Mouse (Mus musculus): ENCODE data around the gene Kctd21. TPM values are rescaled to one million over a fixed set of nuclear protein-coding genes. Genes with fewer than 3 reads are reported as not detected.

Kctd21 gene
- polyA plus RNA-seq (2012; ENCODE audit: insufficient read depth, insufficient read length, low replicate concordance, missing spikeins) = not detected in 2 replicates

DNA sequence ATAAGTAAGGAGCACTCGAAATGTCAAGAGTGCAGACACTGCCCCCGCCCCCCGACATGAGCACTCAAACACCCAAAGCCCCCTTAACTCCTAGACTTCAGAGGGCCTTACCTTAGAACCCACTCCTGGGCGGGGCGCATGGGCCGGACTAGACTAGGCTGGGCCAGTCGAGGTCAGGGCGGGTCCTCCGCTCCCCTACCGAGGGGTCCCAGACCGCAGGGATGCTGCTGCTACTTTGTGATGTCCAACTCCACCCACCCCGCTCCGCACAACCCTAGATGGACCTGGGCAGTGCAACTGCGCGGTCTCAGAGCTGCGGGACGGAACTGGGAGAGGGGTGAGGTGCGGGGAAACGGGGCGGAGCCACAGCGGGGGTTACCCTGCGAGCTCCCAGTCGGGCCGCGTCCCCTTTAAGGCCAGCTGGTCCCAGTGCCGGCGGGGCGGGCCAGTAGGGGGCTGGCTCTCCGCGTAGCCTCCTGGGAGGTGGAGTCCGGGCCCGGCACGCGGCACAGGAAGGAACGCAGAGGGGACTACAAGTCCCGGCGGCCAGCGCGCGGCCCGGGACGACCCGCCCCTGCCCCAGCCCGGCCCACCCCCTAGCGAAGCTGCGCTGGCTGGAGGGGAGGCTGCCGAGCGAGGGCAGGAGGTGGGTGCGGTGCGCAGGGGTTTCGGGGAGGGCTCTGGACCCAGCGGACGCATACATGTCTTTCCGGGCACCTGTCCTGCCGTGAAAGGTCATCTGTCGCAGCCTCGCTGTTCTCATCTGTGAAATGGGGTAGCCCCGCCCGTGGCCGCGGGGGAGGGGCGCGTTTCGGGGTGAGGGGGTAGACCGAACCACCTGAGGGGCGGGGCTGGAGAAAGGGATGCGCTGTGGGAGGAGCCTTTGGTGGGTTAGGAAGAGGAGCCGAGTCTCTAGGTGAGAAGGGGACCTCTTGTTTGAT lies at the start of gene Kctd21, which contains the start of gene Usp35:
Gene Kctd21, plus strand, starts transcription at position 602 of the 941 bp plus-strand sequence.
Gene Usp35, minus strand, starts transcription at position 295 of the 941 bp plus-strand sequence.
- TF ChIP-seq CTCF (IDR thresholded peaks at IDR 0.05; ENCODE audit: insufficient read depth, low read depth, low read length) = no peak
- TF ChIP-seq POLR2A (IDR thresholded peaks at IDR 0.05; ENCODE audit: insufficient read depth, low read depth, low read length) = peak; percentile 58; the same call in 1 of the 2 replicates
- Histone ChIP-seq H3K27ac (ENCODE audit: insufficient read depth, low read depth, low read length) (no peak within 1 kb of the TSS), H3K4me1 (ENCODE audit: control insufficient read depth, insufficient read depth, low read length) (peaks cover 36% of the 10 kb centered on the region), H3K4me3 (ENCODE audit: insufficient read depth, low read depth, low read length) (peak within 1 kb of the TSS; percentile 96)
- WGBS = under 1% methylated on average over 68 of the region's 68 CpGs

DNA sequence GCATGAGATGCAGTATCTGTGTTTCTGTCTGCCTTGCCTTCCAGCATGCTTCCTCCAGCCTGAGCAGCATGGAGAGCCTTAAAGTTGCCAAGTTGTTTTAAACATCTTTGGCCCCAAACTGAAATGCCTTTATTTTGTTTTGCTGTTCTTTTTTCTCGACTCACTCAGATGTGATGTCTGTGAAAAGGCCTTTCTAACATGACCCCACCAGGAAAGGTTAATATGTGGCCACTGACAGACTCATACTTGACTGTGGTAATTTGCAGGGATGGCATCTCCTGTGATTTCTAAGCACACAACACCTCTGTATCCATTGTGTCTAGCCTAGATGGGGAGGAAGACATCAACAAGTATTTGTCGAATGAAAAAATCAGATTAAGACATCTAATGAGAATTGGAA lies 35.1 kb upstream of the Kctd21 start:
- WGBS = 51% methylated on average over 2 of the region's 2 CpGs
- TF ChIP-seq CTCF (IDR thresholded peaks at IDR 0.05; ENCODE audit: insufficient read depth, low read depth, low read length) (no peak), POLR2A (IDR thresholded peaks at IDR 0.05; ENCODE audit: insufficient read depth, low read depth, low read length) (no peak)
- Histone ChIP-seq H3K27ac (ENCODE audit: insufficient read depth, low read depth, low read length) (no peak overlapping the region), H3K4me3 (ENCODE audit: insufficient read depth, low read depth, low read length) (no peak overlapping the region), H3K4me1 (ENCODE audit: control insufficient read depth, insufficient read depth, low read length) (no peaks in the 10 kb centered on the region)

DNA sequence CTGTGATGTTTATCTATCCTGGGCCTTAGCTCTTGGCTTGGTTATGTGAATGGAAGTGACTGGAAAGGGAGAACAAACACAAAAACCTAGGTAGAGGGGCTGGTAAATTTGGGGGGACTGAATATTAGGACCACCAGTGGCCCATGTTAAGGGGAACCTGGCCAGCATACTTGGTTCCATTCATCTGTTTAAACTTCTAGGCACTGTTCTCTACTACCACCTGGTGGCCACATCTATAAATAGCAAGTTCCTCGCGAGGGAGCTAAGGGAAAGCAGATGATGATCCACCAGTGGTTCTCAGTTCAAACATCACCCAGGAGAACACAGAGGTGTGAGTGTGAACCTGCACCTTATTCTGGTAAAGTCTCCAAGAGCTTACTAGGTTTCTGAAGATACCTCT lies 34.7 kb upstream of the Kctd21 start:
- Histone ChIP-seq H3K27ac (ENCODE audit: insufficient read depth, low read depth, low read length) (no peak overlapping the region), H3K4me1 (ENCODE audit: control insufficient read depth, insufficient read depth, low read length) (no peaks in the 10 kb centered on the region), H3K4me3 (ENCODE audit: insufficient read depth, low read depth, low read length) (no peak overlapping the region)
- 0% methylated on average over 2 of the region's 2 CpGs for WGBS
- TF ChIP-seq POLR2A (IDR thresholded peaks at IDR 0.05; ENCODE audit: insufficient read depth, low read depth, low read length) (no peak), CTCF (IDR thresholded peaks at IDR 0.05; ENCODE audit: insufficient read depth, low read depth, low read length) (no peak)

DNA sequence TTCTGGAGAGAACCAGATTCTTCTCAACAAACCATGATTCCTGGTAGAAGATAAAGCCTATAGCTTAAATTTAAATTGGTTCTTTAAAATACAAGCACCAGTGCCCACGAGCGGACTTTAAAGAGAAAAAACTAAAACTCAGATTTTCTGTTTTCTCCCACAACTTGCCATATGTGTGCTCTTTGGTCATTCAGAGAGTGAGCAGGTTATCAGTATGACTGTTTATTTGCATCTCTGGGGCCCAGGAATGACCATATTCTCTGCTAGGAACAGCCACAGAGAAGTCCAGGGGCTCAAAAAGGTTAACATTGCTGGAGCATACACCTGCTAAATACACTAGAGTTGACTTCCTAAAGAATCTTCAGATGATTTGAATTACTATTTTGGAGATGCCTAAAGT lies 33.8 kb upstream of the Kctd21 start:
- TF ChIP-seq CTCF (IDR thresholded peaks at IDR 0.05; ENCODE audit: insufficient read depth, low read depth, low read length) = no peak
- no peak for TF ChIP-seq POLR2A (IDR thresholded peaks at IDR 0.05; ENCODE audit: insufficient read depth, low read depth, low read length)
- WGBS = 95% methylated on average over 2 of the region's 2 CpGs
- Histone ChIP-seq H3K4me3 (ENCODE audit: insufficient read depth, low read depth, low read length) (no peak overlapping the region), H3K4me1 (ENCODE audit: control insufficient read depth, insufficient read depth, low read length) (no peaks in the 10 kb centered on the region), H3K27ac (ENCODE audit: insufficient read depth, low read depth, low read length) (no peak overlapping the region)

DNA sequence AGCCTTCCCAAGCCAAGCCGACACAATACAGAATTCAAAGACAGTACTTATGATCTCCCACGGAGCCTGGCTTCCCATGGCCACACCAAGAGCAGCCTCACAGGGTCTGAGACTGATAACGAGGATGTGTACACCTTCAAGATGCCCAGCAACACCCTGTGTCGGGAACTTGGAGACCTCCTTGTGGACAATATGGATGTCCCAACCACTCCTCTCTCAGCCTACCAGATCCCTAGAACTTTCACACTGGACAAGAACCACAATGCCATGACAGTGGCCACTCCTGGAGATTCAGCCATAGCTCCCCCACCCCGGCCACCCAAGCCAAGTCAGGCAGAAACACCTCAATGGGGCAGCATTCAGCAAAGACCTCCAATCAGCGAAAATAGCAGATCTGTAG lies 33.2 kb upstream of the Kctd21 start:
- TF ChIP-seq CTCF (IDR thresholded peaks at IDR 0.05; ENCODE audit: insufficient read depth, low read depth, low read length) (no peak), POLR2A (IDR thresholded peaks at IDR 0.05; ENCODE audit: insufficient read depth, low read depth, low read length) (no peak)
- Histone ChIP-seq H3K27ac (ENCODE audit: insufficient read depth, low read depth, low read length) (no peak overlapping the region), H3K4me3 (ENCODE audit: insufficient read depth, low read depth, low read length) (no peak overlapping the region), H3K4me1 (ENCODE audit: control insufficient read depth, insufficient read depth, low read length) (no peaks in the 10 kb centered on the region)
- 91% methylated on average over 6 of the region's 6 CpGs for WGBS

DNA sequence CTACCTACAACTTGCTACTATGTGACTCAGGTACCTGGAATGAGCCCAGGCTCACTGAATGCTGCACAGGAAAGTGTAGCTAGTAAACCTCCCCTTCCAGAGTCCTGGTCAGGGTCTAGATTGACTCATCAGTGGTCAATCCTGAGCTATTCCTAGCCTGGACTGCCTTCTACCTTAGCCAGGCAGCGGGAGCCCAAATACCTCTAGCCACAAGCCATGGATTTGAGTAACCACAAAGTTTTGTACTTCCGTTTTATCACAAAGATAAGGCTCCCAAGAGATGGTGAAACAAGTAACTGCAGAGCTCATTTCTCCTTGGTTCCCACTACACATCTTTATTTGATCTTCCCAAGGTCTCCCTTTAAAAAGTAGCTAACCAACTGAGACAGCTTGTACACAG lies 31.2 kb upstream of the Kctd21 start:
- Histone ChIP-seq H3K4me3 (ENCODE audit: insufficient read depth, low read depth, low read length) (no peak overlapping the region), H3K27ac (ENCODE audit: insufficient read depth, low read depth, low read length) (no peak overlapping the region), H3K4me1 (ENCODE audit: control insufficient read depth, insufficient read depth, low read length) (no peaks in the 10 kb centered on the region)
- WGBS = 97% methylated on average over 2 of the region's 2 CpGs
- TF ChIP-seq POLR2A (IDR thresholded peaks at IDR 0.05; ENCODE audit: insufficient read depth, low read depth, low read length) (no peak), CTCF (IDR thresholded peaks at IDR 0.05; ENCODE audit: insufficient read depth, low read depth, low read length) (no peak)

DNA sequence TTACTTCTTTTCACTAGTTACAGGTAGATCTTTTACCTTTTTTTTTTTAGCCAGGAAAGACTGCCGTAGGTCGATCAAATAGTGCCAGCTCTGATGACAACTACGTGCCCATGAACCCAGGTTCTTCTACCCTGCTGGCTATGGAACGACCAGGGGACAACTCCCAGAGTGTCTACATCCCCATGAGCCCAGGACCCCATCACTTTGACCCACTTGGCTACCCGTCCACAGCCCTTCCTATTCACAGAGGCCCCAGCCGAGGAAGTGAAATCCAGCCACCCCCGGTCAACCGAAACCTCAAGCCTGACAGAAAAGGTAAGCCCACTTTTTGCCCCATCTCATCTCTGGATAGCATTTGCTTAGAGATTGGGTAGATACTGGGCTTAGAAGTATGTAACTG lies 30.8 kb upstream of the Kctd21 start:
- H3K27ac ChIP-seq (ENCODE audit: insufficient read depth, low read depth, low read length) = no peak overlapping the region
- H3K4me1 ChIP-seq (ENCODE audit: control insufficient read depth, insufficient read depth, low read length) = no peaks in the 10 kb centered on the region
- TF ChIP-seq CTCF (IDR thresholded peaks at IDR 0.05; ENCODE audit: insufficient read depth, low read depth, low read length) (no peak), POLR2A (IDR thresholded peaks at IDR 0.05; ENCODE audit: insufficient read depth, low read depth, low read length) (no peak)
- H3K4me3 ChIP-seq (ENCODE audit: insufficient read depth, low read depth, low read length) = no peak overlapping the region
- WGBS = 83% methylated on average over 8 of the region's 8 CpGs

DNA sequence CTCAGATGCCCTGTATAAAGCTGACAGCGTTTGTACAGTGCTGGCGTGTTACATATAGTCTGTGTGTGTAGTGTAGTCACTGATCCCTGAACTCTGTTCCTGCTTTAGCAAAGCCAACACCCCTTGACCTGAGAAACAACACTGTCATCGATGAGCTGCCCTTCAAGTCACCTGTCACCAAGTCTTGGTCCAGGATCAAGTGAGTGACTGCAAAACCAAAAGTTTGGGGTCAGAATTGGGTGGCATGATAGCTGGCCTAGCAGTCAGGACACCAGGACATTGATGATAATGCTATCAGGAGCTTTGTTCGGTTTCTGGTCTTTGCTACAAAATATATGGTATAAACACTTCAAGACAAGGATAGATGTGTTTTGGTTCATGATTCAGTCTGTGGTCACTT lies 29.9 kb upstream of the Kctd21 start:
- WGBS = 91% methylated on average over 4 of the region's 4 CpGs
- no peak overlapping the region for H3K27ac ChIP-seq (ENCODE audit: insufficient read depth, low read depth, low read length)
- no peaks in the 10 kb centered on the region for H3K4me1 ChIP-seq (ENCODE audit: control insufficient read depth, insufficient read depth, low read length)
- TF ChIP-seq CTCF (IDR thresholded peaks at IDR 0.05; ENCODE audit: insufficient read depth, low read depth, low read length) = no peak
- no peak for TF ChIP-seq POLR2A (IDR thresholded peaks at IDR 0.05; ENCODE audit: insufficient read depth, low read depth, low read length)
- no peak overlapping the region for H3K4me3 ChIP-seq (ENCODE audit: insufficient read depth, low read depth, low read length)

DNA sequence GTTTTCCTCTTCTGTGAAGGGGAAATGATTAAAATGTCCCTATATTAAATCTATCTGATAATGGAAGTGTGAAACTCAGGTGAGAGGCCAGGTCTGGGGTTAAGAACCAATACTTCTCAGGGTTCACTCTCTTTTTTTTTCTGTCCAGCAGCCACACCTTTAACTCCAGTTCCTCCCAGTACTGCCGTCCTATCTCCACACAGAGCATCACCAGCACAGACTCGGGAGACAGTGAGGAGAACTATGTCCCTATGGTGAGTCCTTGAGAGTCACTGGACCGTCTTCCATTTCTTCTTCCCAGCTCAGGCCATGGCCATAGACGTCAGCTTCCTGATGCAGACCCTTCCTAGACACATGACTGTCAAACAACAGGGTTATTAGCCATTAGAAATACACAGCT lies 29.3 kb upstream of the Kctd21 start:
- no peak for TF ChIP-seq POLR2A (IDR thresholded peaks at IDR 0.05; ENCODE audit: insufficient read depth, low read depth, low read length)
- no peak for TF ChIP-seq CTCF (IDR thresholded peaks at IDR 0.05; ENCODE audit: insufficient read depth, low read depth, low read length)
- Histone ChIP-seq H3K4me3 (ENCODE audit: insufficient read depth, low read depth, low read length) (no peak overlapping the region), H3K4me1 (ENCODE audit: control insufficient read depth, insufficient read depth, low read length) (no peaks in the 10 kb centered on the region), H3K27ac (ENCODE audit: insufficient read depth, low read depth, low read length) (no peak overlapping the region)
- WGBS = 86% methylated on average over 4 of the region's 4 CpGs
